Mouse (Mus musculus) macrophage (primary cell): ENCODE data around the gene Ppp1r8. TPM values are rescaled to one million over a fixed set of nuclear protein-coding genes. Genes with fewer than 3 reads are reported as not detected.

Experiments
- H3K27ac ChIP-seq: fragments of 350-480 bp; formaldehyde crosslinking; 2 replicates; pipeline ENCODE4 v1.9.0; 2021
- H3K36me3 ChIP-seq: fragments of 350-480 bp; formaldehyde crosslinking; 2 replicates; pipeline ENCODE4 v1.9.0; 2021; ENCODE audit errors: inconsistent target
- H3K4me3 ChIP-seq: fragments of 350-480 bp; formaldehyde crosslinking; 2 replicates; pipeline ENCODE4 v1.9.0; 2021; ENCODE audit errors: inconsistent target
- H3K79me2 ChIP-seq: fragments of 350-480 bp; formaldehyde crosslinking; 2 replicates; pipeline ENCODE4 v1.9.0; 2021; ENCODE audit errors: inconsistent target
- WGBS: methylation state at CpG from one replicate; pipeline ENCODE4 v1.1.7; 2026; ENCODE audit warnings: inconsistent platforms; ENCODE audit not compliant: missing documents; 5-methylcytosine and 5-hydroxymethylcytosine counted together
- polyA plus RNA-seq: library from polyadenylated mRNA; stranded (reverse); fragments of 250-400 nt; gene quantifications from 3 replicates; pipeline ENCODE4 v1.2.4, GENCODE M21; 2018; ENCODE audit warnings: inconsistent platforms

The Ppp1r8 gene
- polyA plus RNA-seq, 1 experiment from 2014 or later = 26.3 TPM

- Histone ChIP-seq H3K36me3 (peaks cover 18% of the 10 kb centered on the region; the same call in 1 of the 2 replicates), H3K79me2 (peaks cover 63% of the 10 kb centered on the region), H3K4me3 (peak overlapping the region; percentile 96; the same call in 1 of the 2 replicates), H3K27ac (no peak overlapping the region)
- whole genome bisulfite sequencing = 66% methylated on average over 3 of the region's 3 CpGs
Observed at GRCm38 (mm10) chr4:132841493-132841892, 1.5 kb downstream of the Ppp1r8 start.

GRCm38 (mm10) chr4:132823614-132824366 is 19.2 kb downstream of the Ppp1r8 start:
- Histone ChIP-seq H3K27ac (no peak overlapping the region), H3K79me2 (no peaks in the 10 kb centered on the region), H3K36me3 (peaks cover 22% of the 10 kb centered on the region; the same call in 1 of the 2 replicates), H3K4me3 (no peak overlapping the region)
- 41% methylated on average over 8 of the region's 8 CpGs for WGBS

- Histone ChIP-seq H3K36me3 (no peaks in the 10 kb centered on the region), H3K27ac (no peak overlapping the region)
- 59% methylated on average over 2 of the region's 2 CpGs for WGBS
Observed at GRCm38 (mm10) chr4:132818442-132818841, 24.5 kb downstream of the Ppp1r8 start.

GRCm38 (mm10) chr4:132816855-132817254 is 26.1 kb downstream of the Ppp1r8 start:
- Histone ChIP-seq H3K27ac (peak overlapping the region; percentile 90), H3K36me3 (no peaks in the 10 kb centered on the region), H3K4me3 (no peak overlapping the region), H3K79me2 (no peaks in the 10 kb centered on the region)
- 40% methylated on average over 1 of the region's 2 CpGs for WGBS

More at GRCm38 (mm10) chr4:132818442-132818841, 24.5 kb downstream of the Ppp1r8 start:
- Histone ChIP-seq H3K79me2 (no peaks in the 10 kb centered on the region), H3K4me3 (no peak overlapping the region)

- Histone ChIP-seq H3K36me3 (no peaks in the 10 kb centered on the region), H3K4me3 (no peak overlapping the region), H3K79me2 (no peaks in the 10 kb centered on the region), H3K27ac (peak overlapping the region; percentile 90)
- WGBS = 7% methylated on average over 5 of the region's 7 CpGs
Observed at GRCm38 (mm10) chr4:132816404-132816803, 26.6 kb downstream of the Ppp1r8 start.

DNA sequence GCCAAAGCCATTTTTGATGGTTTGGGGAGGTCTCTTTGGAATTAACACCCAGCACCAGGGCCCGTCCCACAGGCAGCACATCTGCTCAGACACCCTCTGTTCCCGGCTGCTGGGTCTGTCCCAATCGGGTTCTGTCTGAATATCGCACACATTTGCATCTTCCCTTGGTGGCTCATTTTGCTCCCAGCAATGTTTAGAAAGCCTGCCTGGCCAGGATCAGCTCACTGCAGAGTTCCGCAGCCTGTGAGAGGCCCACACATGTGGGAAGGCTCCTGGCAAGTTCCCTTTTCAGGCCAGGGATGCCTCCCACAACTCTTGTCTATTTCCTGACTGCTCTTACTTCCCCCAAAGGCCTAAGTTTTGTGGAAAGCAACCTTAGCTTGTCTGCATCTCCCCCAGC is 33.3 kb downstream of the Ppp1r8 start:
- 4% methylated on average over 5 of the region's 5 CpGs for WGBS
- Histone ChIP-seq H3K36me3 (no peaks in the 10 kb centered on the region), H3K27ac (peak overlapping the region; percentile 89), H3K79me2 (no peaks in the 10 kb centered on the region; the same call in 1 of the 2 replicates), H3K4me3 (no peak overlapping the region)

DNA sequence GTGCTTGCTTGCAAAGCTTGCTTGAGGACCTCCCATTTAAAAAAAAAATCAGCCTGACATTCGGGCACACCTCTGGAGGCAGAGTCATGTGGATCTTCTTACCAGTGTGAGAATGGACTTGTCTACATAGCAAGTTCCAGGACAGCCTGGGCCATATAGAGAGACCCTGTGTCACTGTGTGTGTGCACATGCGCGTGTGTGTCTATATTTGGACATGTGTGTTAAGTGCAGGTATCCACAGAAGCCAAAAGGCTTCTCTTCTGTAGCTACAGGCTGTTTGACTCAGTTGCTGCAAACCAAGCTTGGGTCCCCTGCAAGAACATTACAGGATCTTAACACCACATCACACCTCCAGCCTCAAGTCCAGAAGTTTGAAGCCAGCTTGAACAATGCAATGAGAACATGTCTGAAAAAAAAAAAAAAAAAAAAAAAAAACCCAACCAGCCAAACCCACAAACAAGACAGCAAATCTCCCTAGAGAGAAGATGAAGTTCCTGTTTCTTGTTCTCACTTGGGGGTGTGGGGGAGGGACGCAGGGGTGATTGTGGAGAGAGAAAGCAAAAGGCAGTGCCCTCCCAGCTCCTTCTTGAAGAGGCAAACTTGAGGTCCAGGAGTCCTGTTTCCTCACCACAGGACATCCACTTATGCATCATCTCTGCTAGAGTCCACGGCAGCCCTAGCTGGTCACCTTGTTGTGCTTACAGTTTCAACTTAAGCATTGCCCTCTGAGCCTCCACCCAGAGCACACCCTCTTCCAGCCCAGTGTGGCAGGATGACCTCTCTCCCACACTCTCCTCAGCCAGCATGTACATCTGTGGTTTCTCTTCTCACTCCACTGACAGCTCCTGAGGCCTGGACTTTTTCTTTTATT is 35.0 kb downstream of the Ppp1r8 start:
- Histone ChIP-seq H3K79me2 (no peaks in the 10 kb centered on the region; the same call in 1 of the 2 replicates), H3K4me3 (no peak overlapping the region), H3K27ac (peak overlapping the region; percentile 89), H3K36me3 (no peaks in the 10 kb centered on the region)
- 28% methylated on average over 5 of the region's 5 CpGs for WGBS

DNA sequence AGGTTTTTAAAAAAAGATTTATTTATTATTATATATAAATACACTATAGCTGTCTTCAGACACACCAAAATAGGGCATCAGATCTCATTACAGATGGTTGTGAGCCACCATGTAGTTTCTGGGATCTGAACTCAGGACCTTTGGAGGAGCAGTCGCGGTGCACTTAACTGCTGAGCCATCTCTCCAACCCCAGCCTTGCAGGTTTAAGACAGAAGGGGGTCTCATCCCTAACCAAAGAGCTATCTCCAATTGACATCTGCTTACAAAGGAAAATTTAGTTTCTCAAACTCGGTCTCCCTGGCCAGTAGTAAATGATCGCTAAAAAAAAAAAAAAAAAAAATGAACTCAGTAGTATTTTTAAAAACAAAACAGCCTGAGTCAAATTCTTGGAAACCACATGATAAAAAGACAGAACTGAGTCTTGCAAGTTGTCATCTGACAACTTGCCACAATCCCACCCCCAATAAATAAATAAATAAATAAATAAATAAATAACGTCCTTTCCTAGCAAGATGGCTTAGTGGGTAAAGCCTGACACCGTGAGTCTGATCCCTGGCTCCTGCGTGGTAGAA is 36.3 kb downstream of the Ppp1r8 start:
- Histone ChIP-seq H3K79me2 (no peaks in the 10 kb centered on the region; the same call in 1 of the 2 replicates), H3K36me3 (no peaks in the 10 kb centered on the region), H3K4me3 (no peak overlapping the region), H3K27ac (peak overlapping the region; percentile 89)
- 71% methylated on average over 5 of the region's 7 CpGs for WGBS

GRCm38 (mm10) chr4:132805599-132806197 is 37.3 kb downstream of the Ppp1r8 start:
- 85% methylated on average over 11 of the region's 12 CpGs for WGBS
- peak overlapping the region; percentile 84 for H3K27ac ChIP-seq
- no peaks in the 10 kb centered on the region; the same call in 1 of the 2 replicates for H3K79me2 ChIP-seq
- no peaks in the 10 kb centered on the region for H3K36me3 ChIP-seq
- H3K4me3 ChIP-seq = no peak overlapping the region

DNA sequence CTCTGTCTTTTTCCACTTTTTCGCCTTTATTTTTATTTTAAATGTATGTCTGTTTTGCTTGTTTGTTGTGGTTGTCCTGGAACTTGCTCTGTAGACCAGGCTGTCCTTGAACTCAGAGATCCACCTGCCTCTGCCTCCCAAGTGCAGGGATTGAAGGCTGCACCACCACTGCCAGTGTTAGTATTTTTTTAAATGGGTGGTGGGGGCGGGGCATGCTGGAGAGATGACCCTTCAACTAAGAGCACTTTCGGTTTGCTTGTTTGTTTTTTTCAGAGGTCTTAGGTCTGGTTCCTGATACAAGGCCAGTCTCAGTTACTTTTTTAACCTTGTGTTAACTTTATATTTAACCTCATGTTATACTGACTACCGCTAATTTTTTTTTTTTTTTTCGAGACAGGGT is 37.8 kb downstream of the Ppp1r8 start:
- H3K36me3 ChIP-seq = no peaks in the 10 kb centered on the region
- peak overlapping the region; percentile 84 for H3K27ac ChIP-seq
- no peak overlapping the region for H3K4me3 ChIP-seq
- H3K79me2 ChIP-seq = no peaks in the 10 kb centered on the region; the same call in 1 of the 2 replicates
- 60% methylated on average over 4 of the region's 5 CpGs for WGBS

DNA sequence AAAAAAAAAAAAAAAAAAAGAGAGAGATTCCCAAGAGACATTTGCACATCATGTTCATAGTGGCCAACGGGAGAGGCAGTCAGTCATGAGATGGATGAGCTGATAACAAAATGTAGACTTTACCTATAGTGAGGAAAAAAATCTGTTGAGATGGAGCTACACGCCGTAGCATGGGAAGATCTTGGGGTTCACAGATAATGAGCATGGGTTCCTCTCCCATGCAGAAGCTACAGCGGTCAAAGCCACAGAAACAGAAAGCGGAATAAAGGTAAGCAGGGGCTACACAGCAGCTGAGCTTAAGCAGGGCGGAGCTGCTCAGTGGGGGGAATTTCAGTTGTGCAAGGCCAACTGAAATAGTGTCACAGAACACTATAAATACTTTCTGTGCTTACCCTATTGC is 38.6 kb downstream of the Ppp1r8 start:
- WGBS = 6% methylated on average over 6 of the region's 6 CpGs
- H3K79me2 ChIP-seq = no peaks in the 10 kb centered on the region; the same call in 1 of the 2 replicates
- H3K36me3 ChIP-seq = no peaks in the 10 kb centered on the region
- H3K27ac ChIP-seq = peak overlapping the region; percentile 84
- H3K4me3 ChIP-seq = no peak overlapping the region

GRCm38 (mm10) chr4:132803876-132804275 is 39.1 kb downstream of the Ppp1r8 start:
- no peaks in the 10 kb centered on the region for H3K36me3 ChIP-seq
- peak overlapping the region; percentile 84 for H3K27ac ChIP-seq
- no peak overlapping the region for H3K4me3 ChIP-seq
- 87% methylated on average over 7 of the region's 7 CpGs for WGBS
- H3K79me2 ChIP-seq = no peaks in the 10 kb centered on the region; the same call in 1 of the 2 replicates

GRCm38 (mm10) chr4:132803212-132803611 is 39.8 kb downstream of the Ppp1r8 start:
- peak overlapping the region; percentile 82 for H3K27ac ChIP-seq
- no peaks in the 10 kb centered on the region for H3K36me3 ChIP-seq
- 87% methylated on average over 5 of the region's 5 CpGs for WGBS
- no peaks in the 10 kb centered on the region; the same call in 1 of the 2 replicates for H3K79me2 ChIP-seq
- H3K4me3 ChIP-seq = no peak overlapping the region

DNA sequence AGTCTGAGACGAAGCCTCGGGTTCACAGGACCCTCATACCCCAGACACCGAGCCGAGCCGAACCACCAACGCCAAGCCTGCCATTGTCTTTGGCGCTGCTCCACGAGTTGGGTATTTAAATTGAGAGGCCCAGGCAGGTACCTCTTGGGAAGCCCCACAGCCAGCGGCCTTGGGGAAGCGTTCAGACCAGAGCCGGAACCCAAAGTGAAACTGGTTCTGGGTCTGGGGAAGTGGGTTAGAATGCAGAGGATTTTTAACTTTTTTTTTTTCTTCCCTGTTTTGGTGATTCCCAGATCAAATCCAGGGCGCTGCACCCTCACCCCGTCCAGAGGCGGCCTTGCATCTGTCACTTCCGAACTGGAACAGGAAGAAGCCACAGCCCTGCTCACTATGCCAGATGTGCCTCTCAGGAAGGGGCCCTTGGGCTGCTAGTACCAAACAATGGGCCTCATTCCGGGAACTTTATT is 40.8 kb downstream of the Ppp1r8 start:
- Histone ChIP-seq H3K79me2 (peaks cover 3% of the 10 kb centered on the region; the same call in 1 of the 2 replicates), H3K27ac (peak overlapping the region; percentile 82), H3K4me3 (no peak overlapping the region), H3K36me3 (no peaks in the 10 kb centered on the region)
- 11% methylated on average over 14 of the region's 16 CpGs for WGBS
